Mouse (Mus musculus) midbrain, postnatal 0 days (tissue): ENCODE measurements around the gene Pax8. TPM values are rescaled to one million over a fixed set of nuclear protein-coding genes. Genes with fewer than 3 reads are reported as not detected.

Source experiments
- ATAC-seq: fragments of 200-750 bp; cut with Nextera tagmentation; 2 replicates; pipeline ENCODE4 v1.8.0; 2017; ENCODE audit warnings: moderate number of reproducible peaks, mild to moderate bottlenecking, moderate TSS enrichment, moderate library complexity; ENCODE audit not compliant: low FRiP score
- DNase-seq: peaks from one replicate; pipeline ENCODE4 v3.0.0-alpha.2; 2015; ENCODE audit warnings: low spot score
- H3K27ac ChIP-seq: fragments of 300-500 bp; sonication (generic); 2 replicates; pipeline ENCODE4 v1.5.1; 2014; ENCODE audit warnings: low read depth, mild to moderate bottlenecking, low read length, mixed read lengths
- H3K27me3 ChIP-seq: fragments of 300-500 bp; sonication (generic); 2 replicates; pipeline ENCODE4 v1.6.1; 2014; ENCODE audit warnings: low read length, control low read depth, mixed read lengths; ENCODE audit not compliant: insufficient read depth
- H3K36me3 ChIP-seq: fragments of 300-500 bp; sonication (generic); 2 replicates; pipeline ENCODE4 v1.6.1; 2014; ENCODE audit warnings: low read length, control low read depth, mixed read lengths; ENCODE audit not compliant: insufficient read depth
- H3K4me1 ChIP-seq: fragments of 300-500 bp; sonication (generic); 2 replicates; pipeline ENCODE4 v1.6.1; 2014; ENCODE audit warnings: mild to moderate bottlenecking, control low read depth, antibody characterized with exemption, low read length, mixed read lengths; ENCODE audit not compliant: insufficient read depth
- H3K4me2 ChIP-seq: fragments of 300-500 bp; sonication (generic); 2 replicates; pipeline ENCODE4 v1.6.1; 2014; ENCODE audit warnings: low read depth, mild to moderate bottlenecking, low read length, mixed read lengths; ENCODE audit not compliant: poor library complexity, severe bottlenecking
- H3K4me3 ChIP-seq: fragments of 300-500 bp; sonication (generic); 2 replicates; pipeline ENCODE4 v1.5.1; 2014; ENCODE audit warnings: low read depth, mild to moderate bottlenecking, low read length, moderate library complexity
- H3K9ac ChIP-seq: fragments of 300-500 bp; sonication (generic); replicated peaks from 2 replicates; pipeline ENCODE4 v1.6.1; 2014; ENCODE audit warnings: mild to moderate bottlenecking, low read length, moderate library complexity, mixed read lengths; ENCODE audit not compliant: poor library complexity, severe bottlenecking
- H3K9me3 ChIP-seq: fragments of 300-500 bp; sonication (generic); 2 replicates; pipeline ENCODE4 v1.6.1; 2016; ENCODE audit warnings: low read length, control low read depth
- CTCF ChIP-seq: IDR thresholded peaks from 2 replicates; pipeline ENCODE4 v1.5.1; 2016; ENCODE audit warnings: antibody characterized with exemption, mild to moderate bottlenecking
- WGBS: fragments of 180-500 bp; shearing (Covaris S2); extraction: QIAGEN DNeasy Blood & Tissue Kit; methylation state at CpG from one replicate; pipeline ENCODE4 v1.1.7; 2014; 5-methylcytosine and 5-hydroxymethylcytosine counted together
- polyA plus RNA-seq: library from polyadenylated mRNA; unstranded; fragments of >200 nt; fragmentation: Nextera tagmentation; extraction: Ambion mirVana; gene quantifications from 2 replicates; pipeline ENCODE4 v1.2.1, GENCODE M21; 2015
- total RNA-seq: library from RNA; depleted of rRNA; stranded (reverse); fragments of >200 nt; gene quantifications from 2 replicates; pipeline ENCODE4 v1.2.3, GENCODE M21; 2014

The Pax8 gene
- total and polyA plus RNA-seq, 2 experiments from 2014 or later: 4.0 to 13.3 TPM

DNA sequence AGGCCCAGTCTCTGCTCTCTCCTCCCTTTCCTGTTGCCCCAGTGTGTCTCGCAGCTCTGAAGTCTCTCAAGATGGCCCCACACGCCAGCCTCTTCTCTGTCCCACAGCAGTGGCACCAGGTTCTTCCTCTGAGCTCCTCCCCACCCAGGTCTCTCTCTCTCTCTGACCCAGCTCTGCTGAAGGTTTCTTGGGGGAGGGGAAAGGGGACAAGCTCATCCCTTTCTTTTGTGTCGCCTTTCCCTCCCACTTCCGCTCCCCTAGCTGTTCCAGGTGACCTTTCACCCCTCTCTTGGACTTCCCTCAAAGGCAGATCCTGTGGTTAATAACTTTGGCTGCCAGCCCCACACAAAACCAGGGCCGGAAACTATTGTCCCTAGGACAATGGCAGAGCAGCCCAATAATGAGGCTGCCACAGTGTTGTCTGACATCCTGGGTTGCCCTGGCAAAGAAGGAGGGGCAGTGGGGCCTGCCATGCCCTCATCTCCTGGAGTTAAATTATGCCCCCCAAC lies 27.6 kb upstream of the Pax8 start:
- ATAC-seq (peak; percentile 65; the same call in 1 of the 2 replicates), DNase-seq (peak; percentile 71)
- Histone ChIP-seq H3K27me3 (no peaks in the 10 kb centered on the region; the same call in 1 of the 2 replicates), H3K9ac (no peak overlapping the region), H3K4me3 (no peak overlapping the region), H3K4me2 (no peak overlapping the region), H3K4me1 (no peaks in the 10 kb centered on the region), H3K9me3 (no peaks in the 10 kb centered on the region), H3K36me3 (no peaks in the 10 kb centered on the region), H3K27ac (no peak overlapping the region)
- WGBS: 15% methylated on average over 5 of the region's 5 CpGs
- no peak for TF ChIP-seq CTCF

DNA sequence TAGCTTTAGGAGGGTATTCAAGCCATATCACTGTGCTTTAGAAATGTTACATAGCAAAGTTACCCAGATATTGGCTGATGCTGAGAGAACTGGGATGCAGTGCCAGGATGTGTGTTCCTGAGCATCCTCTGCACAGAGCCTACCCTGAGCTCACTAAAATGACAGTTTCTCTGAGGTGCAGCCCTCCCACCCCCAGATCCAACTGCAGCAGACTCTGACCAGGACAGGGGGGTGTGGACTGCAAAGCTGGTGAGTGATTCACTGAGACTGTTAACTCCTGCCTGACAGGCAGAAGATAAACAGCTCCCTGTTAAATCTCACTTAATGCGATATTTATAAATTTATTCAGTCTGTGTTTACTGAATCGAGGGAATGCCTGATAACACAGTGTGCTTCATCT lies 25.5 kb upstream of the Pax8 start:
- no peaks in the 10 kb centered on the region for H3K9me3 ChIP-seq
- no peaks in the 10 kb centered on the region for H3K36me3 ChIP-seq
- H3K27me3 ChIP-seq: no peaks in the 10 kb centered on the region; the same call in 1 of the 2 replicates
- DNase-seq (no peak), ATAC-seq (no peak)
- no peak overlapping the region for H3K27ac ChIP-seq
- WGBS: 73% methylated on average over 2 of the region's 2 CpGs
- no peak overlapping the region for H3K4me3 ChIP-seq
- H3K4me2 ChIP-seq: no peak overlapping the region
- no peak overlapping the region for H3K9ac ChIP-seq
- TF ChIP-seq CTCF: no peak
- no peaks in the 10 kb centered on the region for H3K4me1 ChIP-seq

- H3K27ac ChIP-seq: no peak overlapping the region
- H3K4me3 ChIP-seq: no peak overlapping the region
- WGBS: 50% methylated on average over 6 of the region's 6 CpGs
- no peak overlapping the region for H3K9ac ChIP-seq
- TF ChIP-seq CTCF: peak; percentile 56
- no peak for ATAC-seq
- no peaks in the 10 kb centered on the region for H3K27me3 ChIP-seq
- H3K4me1 ChIP-seq: no peaks in the 10 kb centered on the region
- no peak overlapping the region for H3K4me2 ChIP-seq
- H3K36me3 ChIP-seq: no peaks in the 10 kb centered on the region
- peak; percentile 38 for DNase-seq
- no peaks in the 10 kb centered on the region for H3K9me3 ChIP-seq
Measured at GRCm38 (mm10) chr2:24490564-24490963, 15.2 kb upstream of the Pax8 start.

DNA sequence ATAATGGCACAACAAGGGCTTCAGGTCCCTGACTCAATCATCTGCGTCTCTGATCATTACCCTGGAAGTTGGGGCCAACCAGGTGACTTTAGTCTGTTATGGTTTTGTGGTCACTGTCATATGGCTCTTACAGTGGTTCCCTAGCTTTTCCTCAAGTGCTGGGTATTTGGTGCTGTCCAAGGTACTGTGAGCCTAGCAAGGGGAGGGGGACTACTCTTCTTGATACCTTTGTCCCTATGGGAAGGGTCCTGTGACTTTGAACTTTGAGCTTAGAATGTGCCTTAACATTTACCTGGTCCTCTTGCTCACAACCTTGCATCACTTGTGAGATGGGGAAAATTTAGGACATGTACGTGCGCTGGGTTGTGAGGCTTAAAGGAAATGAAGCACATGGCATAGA lies 13.3 kb upstream of the Pax8 start:
- 72% methylated on average over 3 of the region's 3 CpGs for WGBS
- H3K27ac ChIP-seq: no peak overlapping the region
- no peak for TF ChIP-seq CTCF
- ATAC-seq: no peak
- DNase-seq: no peak
- H3K4me3 ChIP-seq: no peak overlapping the region
- H3K36me3 ChIP-seq: no peaks in the 10 kb centered on the region
- no peak overlapping the region for H3K4me2 ChIP-seq
- no peaks in the 10 kb centered on the region for H3K9me3 ChIP-seq
- no peak overlapping the region for H3K9ac ChIP-seq
- no peaks in the 10 kb centered on the region for H3K4me1 ChIP-seq
- no peaks in the 10 kb centered on the region for H3K27me3 ChIP-seq

- 79% methylated on average over 4 of the region's 4 CpGs for WGBS
- no peak overlapping the region for H3K27ac ChIP-seq
- H3K9me3 ChIP-seq: no peaks in the 10 kb centered on the region
- H3K4me2 ChIP-seq: no peak overlapping the region
- no peak for TF ChIP-seq CTCF
- no peaks in the 10 kb centered on the region for H3K4me1 ChIP-seq
- H3K36me3 ChIP-seq: no peaks in the 10 kb centered on the region
- no peak overlapping the region for H3K4me3 ChIP-seq
- H3K27me3 ChIP-seq: no peaks in the 10 kb centered on the region
- ATAC-seq (no peak), DNase-seq (no peak)
- H3K9ac ChIP-seq: no peak overlapping the region
Measured at GRCm38 (mm10) chr2:24487056-24487825, 11.8 kb upstream of the Pax8 start.

DNA sequence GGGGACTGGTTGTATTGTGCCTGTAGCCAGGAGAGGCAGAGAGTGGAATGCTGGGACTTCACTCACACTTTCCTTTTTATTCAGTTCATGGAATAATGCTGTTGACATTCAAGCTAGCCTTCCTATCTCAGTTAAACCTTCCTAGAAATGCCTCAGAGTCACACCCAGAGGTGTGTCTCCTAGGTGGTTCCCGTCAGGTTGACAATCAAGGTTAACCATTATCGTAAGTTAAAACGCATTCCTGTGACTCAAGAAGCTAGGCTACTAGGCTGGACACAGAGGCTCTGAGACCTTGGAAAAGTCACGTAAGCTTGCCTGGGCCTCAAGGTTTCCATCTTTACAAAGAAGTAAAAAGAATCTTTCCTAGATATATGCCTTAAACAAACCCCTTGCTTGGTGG lies 10.0 kb upstream of the Pax8 start:
- ATAC-seq (no peak), DNase-seq (no peak)
- WGBS: 92% methylated on average over 4 of the region's 4 CpGs
- TF ChIP-seq CTCF: no peak
- H3K4me1 ChIP-seq: no peaks in the 10 kb centered on the region
- no peak overlapping the region for H3K4me2 ChIP-seq
- no peak overlapping the region for H3K4me3 ChIP-seq
- no peaks in the 10 kb centered on the region for H3K36me3 ChIP-seq
- no peaks in the 10 kb centered on the region for H3K27me3 ChIP-seq
- no peak overlapping the region for H3K27ac ChIP-seq
- H3K9me3 ChIP-seq: no peaks in the 10 kb centered on the region
- H3K9ac ChIP-seq: no peak overlapping the region
